Mouse (Mus musculus): Measurements from ENCODE around the gene Zfp341. TPM values are rescaled to one million over a fixed set of nuclear protein-coding genes. Genes with fewer than 3 reads are reported as not detected.

Gene Zfp341
- total RNA-seq, 2 experiments from 2014 or later = 1.8 to 2.3 TPM

- no peak for DNase-seq
Observed at GRCm38 (mm10) chr2:154676653-154677609, 63.8 kb downstream of the Zfp341 start.

- DNase-seq = peak; percentile 48
Observed at GRCm38 (mm10) chr2:154677651-154678139, 64.6 kb downstream of the Zfp341 start.

GRCm38 (mm10) chr2:154678995-154679394, 65.9 kb downstream of the Zfp341 start:
- DNase-seq = no peak

GRCm38 (mm10) chr2:154680337-154680736, 67.2 kb downstream of the Zfp341 start:
- DNase-seq = no peak

- no peak for DNase-seq
Observed at GRCm38 (mm10) chr2:154680941-154681340, 67.8 kb downstream of the Zfp341 start.

GRCm38 (mm10) chr2:154682712-154683111, 69.6 kb downstream of the Zfp341 start:
- DNase-seq = no peak

- no peak for DNase-seq
Observed at GRCm38 (mm10) chr2:154684901-154685470, 71.9 kb downstream of the Zfp341 start.

- no peak for DNase-seq
Observed at GRCm38 (mm10) chr2:154685772-154686171, 72.7 kb downstream of the Zfp341 start.

- DNase-seq = no peak
Observed at GRCm38 (mm10) chr2:154686819-154687218, 73.7 kb downstream of the Zfp341 start.

- no peak for DNase-seq
Observed at GRCm38 (mm10) chr2:154689391-154689790, 76.3 kb downstream of the Zfp341 start.

- no peak for DNase-seq
Observed at GRCm38 (mm10) chr2:154690959-154691358, 77.9 kb downstream of the Zfp341 start.

- no peak for DNase-seq
Observed at GRCm38 (mm10) chr2:154693186-154693940, 80.3 kb downstream of the Zfp341 start.

GRCm38 (mm10) chr2:154693941-154694256, 80.8 kb downstream of the Zfp341 start:
- peak; percentile 51 for DNase-seq

- DNase-seq = no peak
Observed at GRCm38 (mm10) chr2:154695690-154696089, 82.6 kb downstream of the Zfp341 start.

Other genes starting within 250 kb of the Zfp341 start
- 1 to 10 TPM; 8.2 to 9.7 TPM for gene Cdk5rap1, start 240.3 kb upstream of the Zfp341 start, total RNA-seq (2021)
- gene Snta1, start 205.2 kb upstream of the Zfp341 start, total RNA-seq (2021) = 100 to 1,000 TPM in 1 of 2 experiments, 10 to 100 TPM in 1; 95.6 to 128 TPM
- gene Cbfa2t2, start 176.8 kb upstream of the Zfp341 start, total RNA-seq (2021) = 10 to 100 TPM; 18.4 to 21.6 TPM
- gene 1700003F12Rik, start 66.2 kb upstream of the Zfp341 start, total RNA-seq (2021) = under 1 TPM in 1 of 2 experiments, not detected in 1; 0.81 TPM
- gene Actl10, start 61.5 kb upstream of the Zfp341 start, total RNA-seq (2021) = not detected
- under 1 TPM; 0.73 to 0.79 TPM for gene Necab3, start 54.4 kb upstream of the Zfp341 start, total RNA-seq (2021)
- 1 to 10 TPM; 6.3 to 8.7 TPM for gene E2f1, start 43.4 kb upstream of the Zfp341 start, total RNA-seq (2021)
- 10 to 100 TPM; 15.1 to 16.1 TPM for gene Pxmp4, start 9.6 kb upstream of the Zfp341 start, total RNA-seq (2021)
- not detected for gene 4930519P11Rik, start 140 bp downstream of the Zfp341 start, total RNA-seq (2021)
- 100 to 1,000 TPM; 104 to 110 TPM for gene Chmp4b, start 38.4 kb downstream of the Zfp341 start, total RNA-seq (2021)
- not detected for gene Gm14214, start 156.7 kb downstream of the Zfp341 start, total RNA-seq (2021)
- 100 to 1,000 TPM; 129 to 134 TPM for gene Raly, start 177.8 kb downstream of the Zfp341 start, total RNA-seq (2021)
- gene a, start 178.1 kb downstream of the Zfp341 start, total RNA-seq (2021) = not detected